Mouse (Mus musculus) small intestine, adult 2 months (tissue): ENCODE results near the gene Ppp1r1b.

Experiments used
- CTCF ChIP-seq: fragments of 200-500 bp; IDR thresholded peaks from 2 replicates; pipeline ENCODE4 v1.5.1; 2012; ENCODE audit warnings: low read depth, mild to moderate bottlenecking, control low read depth, inconsistent platforms, low read length, moderate library complexity, mixed read lengths; ENCODE audit not compliant: insufficient replicate concordance, insufficient read length; ENCODE audit errors: extremely low read depth
- POLR2A ChIP-seq: fragments of 200-500 bp; IDR thresholded peaks from 2 replicates; pipeline ENCODE4 v1.6.1; 2012; ENCODE audit warnings: low read depth, mild to moderate bottlenecking, control low read depth, inconsistent platforms, low read length, moderate library complexity

GRCm38 (mm10) chr11:98323136-98323866, 24.9 kb upstream of the Ppp1r1b start:
- no peak for TF ChIP-seq CTCF
- TF ChIP-seq POLR2A: no peak
